Mouse (Mus musculus) monocyte, adult 2 months (primary cell): ENCODE data around the gene C530008M17Rik.

Source experiments
- DNase-seq, 2 experiments: peaks; one replicate each; pipeline ENCODE4 v3.0.0; 2022; ENCODE audit warnings: low spot score in 2 of 2, low read depth in 1 of 2

Gene C530008M17Rik

GRCm38 (mm10) chr5:76701127-76701853, 45.0 kb downstream of the C530008M17Rik start:
- no peak for DNase-seq

GRCm38 (mm10) chr5:76702104-76702503, 45.8 kb downstream of the C530008M17Rik start:
- DNase-seq = no peak

GRCm38 (mm10) chr5:76702646-76703045, 46.3 kb downstream of the C530008M17Rik start:
- DNase-seq = no peak

GRCm38 (mm10) chr5:76705307-76706173, 49.2 kb downstream of the C530008M17Rik start:
- DNase-seq = no peak

- no peak for DNase-seq
Observed at GRCm38 (mm10) chr5:76707072-76707471, 50.8 kb downstream of the C530008M17Rik start.

GRCm38 (mm10) chr5:76708004-76708403, 51.7 kb downstream of the C530008M17Rik start:
- DNase-seq = no peak

- no peak for DNase-seq
Observed at GRCm38 (mm10) chr5:76713743-76714142, 57.4 kb downstream of the C530008M17Rik start.

- DNase-seq = no peak
Observed at GRCm38 (mm10) chr5:76719954-76720353, 63.6 kb downstream of the C530008M17Rik start.

GRCm38 (mm10) chr5:76724878-76725277, 68.6 kb downstream of the C530008M17Rik start:
- no peak for DNase-seq

- DNase-seq = no peak
Observed at GRCm38 (mm10) chr5:76726518-76727103, 70.3 kb downstream of the C530008M17Rik start.

GRCm38 (mm10) chr5:76733055-76733641, 76.8 kb downstream of the C530008M17Rik start:
- no peak for DNase-seq

- no peak for DNase-seq
Observed at GRCm38 (mm10) chr5:76741463-76741862, 85.2 kb downstream of the C530008M17Rik start.

GRCm38 (mm10) chr5:76742076-76742475, 85.8 kb downstream of the C530008M17Rik start:
- DNase-seq = no peak

GRCm38 (mm10) chr5:76744737-76745209, 88.5 kb downstream of the C530008M17Rik start:
- no peak for DNase-seq

- DNase-seq = no peak
Observed at GRCm38 (mm10) chr5:76747851-76748250, 91.5 kb downstream of the C530008M17Rik start.

GRCm38 (mm10) chr5:76752351-76752750, 96.0 kb downstream of the C530008M17Rik start:
- no peak for DNase-seq

GRCm38 (mm10) chr5:76760349-76760748, 104.0 kb downstream of the C530008M17Rik start:
- DNase-seq = no peak

GRCm38 (mm10) chr5:76762030-76762698, 105.9 kb downstream of the C530008M17Rik start:
- no peak for DNase-seq

GRCm38 (mm10) chr5:76763148-76763701, 106.9 kb downstream of the C530008M17Rik start:
- DNase-seq = no peak

GRCm38 (mm10) chr5:76763731-76764130, 107.4 kb downstream of the C530008M17Rik start:
- no peak for DNase-seq
